ENCODE assay signal across 8 mouse cellular contexts in genomic region chr5:90364526-90364925, GRCm38 (mm10). TPM values are rescaled to one million over a fixed set of nuclear protein-coding genes. Genes with fewer than 3 reads are reported as not detected.
DNase-seq lines count a peak whose midpoint lies in the region; ATAC-seq lines count a peak whose summit lies in the region.

No protein-coding gene starts in this region.

- DNase-seq in CD8-positive naive resting alpha-beta T cell, adult 2 months (ENCODE audit: low read depth in 2 of 2, low spot score in 2 of 2) = peak; percentile 49 to 75
- peak; percentile 87 for DNase-seq in brain, adult 2 months (ENCODE audit: low read depth, low spot score)
- peak; percentile 70 for DNase-seq in fibroblast of lung, adult 2 months (ENCODE audit: low read depth)
- peak; percentile 84 for DNase-seq in kidney, postnatal 14 days
- DNase-seq in liver, embryonic 11.5 days (ENCODE audit: low spot score) = no peak
- peak; percentile 56 to 73 for DNase-seq in natural killer cell, adult 2 months (ENCODE audit: low spot score in 2 of 2)
- peak; percentile 53 for DNase-seq in telencephalon, adult 2 months (ENCODE audit: low read depth, low spot score)

- no peak for ATAC-seq in heart, embryonic 15.5 days (replicated peaks; ENCODE audit: insufficient number of reproducible peaks, insufficient read depth, low FRiP score, low read depth)
- no peak for ATAC-seq in liver, embryonic 11.5 days (replicated peaks; ENCODE audit: low FRiP score)

- H3K4me1 ChIP-seq in heart, embryonic 15.5 days (replicated peaks) = peaks cover 29% of the 10 kb centered on the region
- H3K4me1 ChIP-seq in liver, embryonic 11.5 days (replicated peaks; ENCODE audit: control insufficient read depth, insufficient read depth, low read length) = peaks cover 15% of the 10 kb centered on the region

- H3K27me3 ChIP-seq in heart, embryonic 15.5 days = no peaks in the 10 kb centered on the region
- no peaks in the 10 kb centered on the region for H3K27me3 ChIP-seq in liver, embryonic 11.5 days (replicated peaks; ENCODE audit: control insufficient read depth, insufficient read depth, low read length)

- WGBS in heart, embryonic 15.5 days = 4% methylated on average over 6 of the region's 6 CpGs
- 3% methylated on average over 6 of the region's 6 CpGs for WGBS in liver, embryonic 11.5 days

- no peaks in the 10 kb centered on the region for H3K9me3 ChIP-seq in heart, embryonic 15.5 days (replicated peaks)
- no peaks in the 10 kb centered on the region for H3K9me3 ChIP-seq in liver, embryonic 11.5 days (ENCODE audit: control insufficient read depth, low read length)

- H3K4me3 ChIP-seq in heart, embryonic 15.5 days = peak overlapping the region; percentile 81
- peak overlapping the region; percentile 96 for H3K4me3 ChIP-seq in liver, embryonic 11.5 days (ENCODE audit: low read depth, low read length)

- peaks cover 4% of the 10 kb centered on the region; the same call in 1 of the 2 replicates for H3K36me3 ChIP-seq in heart, embryonic 15.5 days
- no peaks in the 10 kb centered on the region; the same call in 1 of the 2 replicates for H3K36me3 ChIP-seq in liver, embryonic 11.5 days (ENCODE audit: control insufficient read depth, insufficient read depth, low read length)

- H3K27ac ChIP-seq in heart, embryonic 15.5 days = no peak overlapping the region
- no peak overlapping the region for H3K27ac ChIP-seq in liver, embryonic 11.5 days (ENCODE audit: low read depth, low read length)

- peak overlapping the region; percentile 98 for H3K9ac ChIP-seq in heart, embryonic 15.5 days
- H3K9ac ChIP-seq in liver, embryonic 11.5 days (ENCODE audit: low read depth, low read length) = peak overlapping the region; percentile 99

- H3K4me2 ChIP-seq in heart, embryonic 15.5 days = peak overlapping the region; percentile 79
- peak overlapping the region; percentile 88 for H3K4me2 ChIP-seq in liver, embryonic 11.5 days

RNA-seq across cellular contexts. Expression of gene Ankrd17, which starts 1.9 kb away (rescaled TPM):
- 14.3 and 17.1 TPM in 2 replicates for polyA plus RNA-seq in heart, embryonic 15.5 days (2015; fragmentation: Nextera tagmentation; extraction: Ambion mirVana)
- polyA plus RNA-seq in liver, embryonic 11.5 days (2014; fragmentation: Nextera tagmentation; extraction: Ambion mirVana) = 25.2 and 32.2 TPM in 2 replicates

RNA-seq across cellular contexts. Expression of gene Gm9958, which starts 2.5 kb away (rescaled TPM):
- polyA plus RNA-seq in heart, embryonic 15.5 days (2015; fragmentation: Nextera tagmentation; extraction: Ambion mirVana) = 2.9 and 3.4 TPM in 2 replicates
- 3.8 and 4.1 TPM in 2 replicates for polyA plus RNA-seq in liver, embryonic 11.5 days (2014; fragmentation: Nextera tagmentation; extraction: Ambion mirVana)
